Mouse (Mus musculus): ENCODE measurements around the gene Gm973. TPM values are rescaled to one million over a fixed set of nuclear protein-coding genes. Genes with fewer than 3 reads are reported as not detected.

The Gm973 gene
- total RNA-seq (2023): 1 to 10 TPM; 1.1 TPM

GRCm38 (mm10) chr1:59516026-59516917 lies at the start of gene Gm973:
Gene Gm973, plus strand, starts transcription at chr1:59516264.

DNA sequence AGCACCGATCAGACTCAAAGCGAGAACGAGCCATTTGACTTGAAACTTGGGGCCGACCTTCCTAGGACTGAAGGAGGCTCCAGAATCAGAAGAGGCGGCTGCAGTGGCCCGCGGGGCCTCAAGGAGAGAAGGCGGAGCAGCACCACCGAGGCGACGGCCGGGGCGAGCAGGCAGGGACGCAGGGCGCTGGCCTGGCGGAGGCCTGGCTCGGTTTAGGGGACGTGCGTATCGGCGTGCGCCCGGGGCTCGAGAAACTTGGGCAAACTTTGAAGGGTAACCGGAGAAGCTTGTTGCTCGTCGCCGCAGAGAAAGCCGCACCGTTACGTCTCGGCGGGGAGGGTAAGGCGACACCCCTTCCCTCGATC lies 33.8 kb upstream of the Gm973 start, which contains the start of gene Fzd7:
Fzd7 (plus strand) TSS at position 94 of the 365 bp plus-strand sequence.

DNA sequence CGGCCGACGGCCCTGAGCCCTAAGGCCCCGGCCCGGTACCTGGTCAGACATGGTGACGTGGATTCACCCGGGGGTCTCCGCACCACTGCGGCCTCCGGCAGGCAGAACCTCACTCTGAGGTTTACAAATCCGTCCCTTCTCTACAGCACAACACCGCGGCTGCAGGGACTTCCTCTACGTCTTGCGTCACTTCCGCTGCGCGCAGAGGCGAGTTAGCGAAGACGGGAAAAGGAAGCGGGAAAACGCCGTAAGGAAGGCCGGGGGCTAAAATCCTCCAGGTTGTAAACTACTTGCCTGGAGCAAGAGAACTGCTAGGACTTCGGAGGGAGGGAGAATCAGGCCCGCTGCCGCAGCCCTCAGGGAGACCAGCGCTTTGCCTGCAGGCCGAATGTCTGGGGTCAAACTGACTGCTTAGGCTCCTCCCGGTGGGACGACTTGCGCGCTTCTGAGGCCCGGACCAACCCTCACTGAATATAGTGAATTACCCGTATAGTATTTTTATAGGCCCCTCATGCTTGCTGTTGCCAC lies 154.6 kb downstream of the Gm973 start, which contains the start of gene Sumo1:
Sumo1 (minus strand) TSS at position 194 of the 528 bp plus-strand sequence.

DNA sequence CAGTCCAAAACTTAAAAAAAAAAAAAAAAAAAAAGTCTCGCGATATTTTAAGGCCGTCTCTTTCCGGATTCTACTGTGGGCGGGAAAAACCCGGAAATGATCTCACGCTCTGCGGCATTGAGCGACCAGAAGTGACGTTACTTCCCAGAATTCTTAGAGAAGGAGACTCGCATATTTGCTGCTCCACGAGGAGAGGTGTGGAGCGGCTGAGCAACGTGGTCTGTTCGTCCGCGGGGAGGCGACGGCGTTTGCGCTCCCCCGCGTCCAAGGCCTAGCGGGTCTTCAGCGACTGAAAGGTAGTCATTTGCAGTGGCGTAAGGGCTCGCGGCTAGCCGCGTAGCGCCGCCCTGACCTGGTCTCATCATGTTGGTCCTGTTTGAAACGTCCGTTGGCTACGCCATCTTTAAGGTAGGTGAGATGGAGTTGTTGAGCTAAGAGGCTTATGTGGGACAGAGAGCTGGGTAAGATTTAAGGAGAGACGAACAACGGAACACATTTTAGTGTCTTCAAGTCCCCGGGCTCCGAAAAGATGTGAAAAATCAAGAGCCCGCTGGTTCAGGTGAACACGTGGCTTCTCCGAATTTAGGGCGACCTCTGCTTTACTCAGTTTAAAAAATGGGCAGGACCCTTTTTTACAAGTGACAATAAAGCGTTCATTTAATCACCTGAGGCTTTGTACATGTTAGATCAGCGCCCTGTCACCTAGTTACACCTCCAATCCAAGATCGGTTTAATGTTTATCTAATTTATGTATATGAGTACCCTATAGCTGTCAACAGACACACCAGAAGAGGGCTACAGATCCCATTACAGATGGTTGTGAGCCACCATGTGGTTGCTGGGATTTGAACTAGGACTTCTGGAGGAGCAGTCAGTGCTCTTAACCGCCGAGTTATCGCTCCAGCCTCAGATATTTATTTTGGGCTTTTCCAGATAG lies 169.0 kb downstream of the Gm973 start, which contains the start of gene Nop58:
Nop58 (plus strand) TSS at position 153 of the 937 bp plus-strand sequence.

Other genes starting within 250 kb of the Gm973 start
- gene Fzd7, start 33.8 kb upstream of the Gm973 start, total RNA-seq (2023): 10 to 100 TPM; 20.2 to 23.1 TPM
- gene Sumo1, start 154.6 kb downstream of the Gm973 start, total RNA-seq (2023): 10 to 100 TPM; 73.1 to 88.4 TPM
- gene Nop58, start 168.7 kb downstream of the Gm973 start, total RNA-seq (2023): 10 to 100 TPM; 43.5 to 44.1 TPM
- gene Bmpr2, start 247.1 kb downstream of the Gm973 start, total RNA-seq (2023): 10 to 100 TPM; 49.8 to 50.2 TPM